Mouse (Mus musculus): ENCODE results near the gene Gab1. TPM values are rescaled to one million over a fixed set of nuclear protein-coding genes. Genes with fewer than 3 reads are reported as not detected.

Gene Gab1
- 10 to 100 TPM in 17 of 26 experiments, 1 to 10 TPM in 9; 4.1 to 52.6 (median 16.5) TPM for total RNA-seq (2018; cell fraction: chromatin; rRNA removed)
- total RNA-seq (2018; cell fraction: cytosol; rRNA removed) = 10 to 100 TPM in 13 of 26 experiments, 1 to 10 TPM in 13; 1.9 to 29.4 (median 14.0) TPM
- total RNA-seq (2018; cell fraction: nucleus; rRNA removed) = 10 to 100 TPM in 13 of 26 experiments, 1 to 10 TPM in 13; 2.8 to 52.4 (median 16.6) TPM
- polyA plus RNA-seq (2018) = 7.5 to 14.8 TPM (median 14.4 TPM) in 3 replicates

GRCm38 (mm10) chr8:80880196-80881106 lies at the start of gene Gab1:
TSS of gene Gab1 (minus strand) at chr8:80880519.
- peak within 1 kb of the TSS; percentile 49 for H3K4me3 ChIP-seq (ENCODE audit: inconsistent target)
- no peaks in the 10 kb centered on the region for H3K36me3 ChIP-seq (ENCODE audit: inconsistent target)
- 5% methylated on average over 70 of the region's 70 CpGs for WGBS (ENCODE audit: missing documents)
- H3K27ac ChIP-seq = no peak within 1 kb of the TSS
- peaks cover 21% of the 10 kb centered on the region; the same call in 1 of the 2 replicates for H3K79me2 ChIP-seq (ENCODE audit: inconsistent target)

GRCm38 (mm10) chr8:80928770-80929169 lies 48.5 kb upstream of the Gab1 start:
- Histone ChIP-seq H3K79me2 (ENCODE audit: inconsistent target) (no peaks in the 10 kb centered on the region), H3K4me3 (ENCODE audit: inconsistent target) (no peak overlapping the region), H3K27ac (no peak overlapping the region), H3K36me3 (ENCODE audit: inconsistent target) (no peaks in the 10 kb centered on the region)

GRCm38 (mm10) chr8:80923794-80924316 lies 43.5 kb upstream of the Gab1 start:
- H3K4me3 ChIP-seq (ENCODE audit: inconsistent target) = no peak overlapping the region
- H3K79me2 ChIP-seq (ENCODE audit: inconsistent target) = no peaks in the 10 kb centered on the region
- H3K27ac ChIP-seq = no peak overlapping the region
- H3K36me3 ChIP-seq (ENCODE audit: inconsistent target) = no peaks in the 10 kb centered on the region
- WGBS (ENCODE audit: missing documents) = 76% methylated on average over 9 of the region's 9 CpGs

GRCm38 (mm10) chr8:80922642-80923041 lies 42.3 kb upstream of the Gab1 start:
- no peak overlapping the region for H3K4me3 ChIP-seq (ENCODE audit: inconsistent target)
- 95% methylated on average over 6 of the region's 6 CpGs for WGBS (ENCODE audit: missing documents)
- no peak overlapping the region for H3K27ac ChIP-seq
- no peaks in the 10 kb centered on the region for H3K79me2 ChIP-seq (ENCODE audit: inconsistent target)
- H3K36me3 ChIP-seq (ENCODE audit: inconsistent target) = no peaks in the 10 kb centered on the region

- 27% methylated on average over 4 of the region's 4 CpGs for WGBS (ENCODE audit: missing documents)
- Histone ChIP-seq H3K27ac (peak overlapping the region; percentile 24; the same call in 1 of the 2 replicates), H3K36me3 (ENCODE audit: inconsistent target) (no peaks in the 10 kb centered on the region), H3K79me2 (ENCODE audit: inconsistent target) (no peaks in the 10 kb centered on the region), H3K4me3 (ENCODE audit: inconsistent target) (no peak overlapping the region)
Measured at GRCm38 (mm10) chr8:80919130-80919529, 38.8 kb upstream of the Gab1 start.

GRCm38 (mm10) chr8:80918531-80918930 lies 38.2 kb upstream of the Gab1 start:
- WGBS (ENCODE audit: missing documents) = 83% methylated on average over 5 of the region's 6 CpGs
- Histone ChIP-seq H3K27ac (no peak overlapping the region), H3K36me3 (ENCODE audit: inconsistent target) (no peaks in the 10 kb centered on the region), H3K79me2 (ENCODE audit: inconsistent target) (no peaks in the 10 kb centered on the region), H3K4me3 (ENCODE audit: inconsistent target) (no peak overlapping the region)

- Histone ChIP-seq H3K79me2 (ENCODE audit: inconsistent target) (no peaks in the 10 kb centered on the region), H3K36me3 (ENCODE audit: inconsistent target) (no peaks in the 10 kb centered on the region), H3K4me3 (ENCODE audit: inconsistent target) (no peak overlapping the region), H3K27ac (no peak overlapping the region)
- WGBS (ENCODE audit: missing documents) = 77% methylated on average over 11 of the region's 11 CpGs
Measured at GRCm38 (mm10) chr8:80916463-80917235, 36.3 kb upstream of the Gab1 start.

GRCm38 (mm10) chr8:80913016-80913748 lies 32.9 kb upstream of the Gab1 start:
- no peak overlapping the region for H3K27ac ChIP-seq
- H3K79me2 ChIP-seq (ENCODE audit: inconsistent target) = no peaks in the 10 kb centered on the region
- 86% methylated on average over 1 of the region's 1 CpGs for WGBS (ENCODE audit: missing documents)
- no peak overlapping the region for H3K4me3 ChIP-seq (ENCODE audit: inconsistent target)
- H3K36me3 ChIP-seq (ENCODE audit: inconsistent target) = no peaks in the 10 kb centered on the region

GRCm38 (mm10) chr8:80911400-80911799 lies 31.1 kb upstream of the Gab1 start:
- H3K27ac ChIP-seq = no peak overlapping the region
- H3K36me3 ChIP-seq (ENCODE audit: inconsistent target) = no peaks in the 10 kb centered on the region
- 79% methylated on average over 5 of the region's 5 CpGs for WGBS (ENCODE audit: missing documents)
- H3K4me3 ChIP-seq (ENCODE audit: inconsistent target) = no peak overlapping the region
- H3K79me2 ChIP-seq (ENCODE audit: inconsistent target) = no peaks in the 10 kb centered on the region

- H3K79me2 ChIP-seq (ENCODE audit: inconsistent target) = no peaks in the 10 kb centered on the region
- no peak overlapping the region for H3K27ac ChIP-seq
- no peaks in the 10 kb centered on the region for H3K36me3 ChIP-seq (ENCODE audit: inconsistent target)
- H3K4me3 ChIP-seq (ENCODE audit: inconsistent target) = no peak overlapping the region
- WGBS (ENCODE audit: missing documents) = 89% methylated on average over 6 of the region's 6 CpGs
Measured at GRCm38 (mm10) chr8:80908262-80908907, 28.1 kb upstream of the Gab1 start.

- no peaks in the 10 kb centered on the region for H3K36me3 ChIP-seq (ENCODE audit: inconsistent target)
- no peak overlapping the region for H3K27ac ChIP-seq
- no peaks in the 10 kb centered on the region for H3K79me2 ChIP-seq (ENCODE audit: inconsistent target)
- WGBS (ENCODE audit: missing documents) = 97% methylated on average over 8 of the region's 9 CpGs
- H3K4me3 ChIP-seq (ENCODE audit: inconsistent target) = no peak overlapping the region
Measured at GRCm38 (mm10) chr8:80902354-80902753, 22.0 kb upstream of the Gab1 start.

- no peaks in the 10 kb centered on the region for H3K79me2 ChIP-seq (ENCODE audit: inconsistent target)
- no peak overlapping the region for H3K4me3 ChIP-seq (ENCODE audit: inconsistent target)
- H3K27ac ChIP-seq = no peak overlapping the region
- H3K36me3 ChIP-seq (ENCODE audit: inconsistent target) = no peaks in the 10 kb centered on the region
Measured at GRCm38 (mm10) chr8:80899364-80899763, 19.0 kb upstream of the Gab1 start.

GRCm38 (mm10) chr8:80896026-80896425 lies 15.7 kb upstream of the Gab1 start:
- no peaks in the 10 kb centered on the region for H3K79me2 ChIP-seq (ENCODE audit: inconsistent target)
- WGBS (ENCODE audit: missing documents) = 95% methylated on average over 5 of the region's 5 CpGs

GRCm38 (mm10) chr8:80895397-80895796 lies 15.1 kb upstream of the Gab1 start:
- 73% methylated on average over 6 of the region's 6 CpGs for WGBS (ENCODE audit: missing documents)
- H3K79me2 ChIP-seq (ENCODE audit: inconsistent target) = no peaks in the 10 kb centered on the region
- no peaks in the 10 kb centered on the region for H3K36me3 ChIP-seq (ENCODE audit: inconsistent target)
- no peak overlapping the region for H3K27ac ChIP-seq
- no peak overlapping the region for H3K4me3 ChIP-seq (ENCODE audit: inconsistent target)

More at GRCm38 (mm10) chr8:80896026-80896425, 15.7 kb upstream of the Gab1 start:
- Histone ChIP-seq H3K36me3 (ENCODE audit: inconsistent target) (no peaks in the 10 kb centered on the region), H3K27ac (no peak overlapping the region), H3K4me3 (ENCODE audit: inconsistent target) (no peak overlapping the region)
